Mouse (Mus musculus) hindbrain, embryonic 10.5 days (tissue): ENCODE measurements around the gene Ankrd55. TPM values are rescaled to one million over a fixed set of nuclear protein-coding genes. Genes with fewer than 3 reads are reported as not detected.

Experiments used
- DNase-seq: peaks from one replicate; pipeline ENCODE4 v3.0.0-alpha.2; 2017; ENCODE audit warnings: low spot score
- H3K27ac ChIP-seq: fragments of 300-500 bp; sonication (generic); 2 replicates; pipeline ENCODE4 v1.5.1; 2016; ENCODE audit warnings: mild to moderate bottlenecking, moderate library complexity
- H3K27me3 ChIP-seq: fragments of 300-500 bp; sonication (generic); 2 replicates; pipeline ENCODE4 v1.6.1; 2016; ENCODE audit warnings: mild to moderate bottlenecking; ENCODE audit not compliant: poor library complexity, insufficient read depth, severe bottlenecking
- H3K36me3 ChIP-seq: fragments of 300-500 bp; sonication (generic); 2 replicates; pipeline ENCODE4 v1.6.1; 2016; ENCODE audit warnings: mild to moderate bottlenecking, moderate library complexity
- H3K4me1 ChIP-seq: fragments of 300-500 bp; sonication (generic); replicated peaks from 2 replicates; pipeline ENCODE4 v1.6.1; 2016; ENCODE audit warnings: mild to moderate bottlenecking
- H3K4me3 ChIP-seq: fragments of 300-500 bp; sonication (generic); 2 replicates; pipeline ENCODE4 v1.5.1; 2016; ENCODE audit warnings: mild to moderate bottlenecking, moderate library complexity
- H3K9me3 ChIP-seq: fragments of 300-500 bp; sonication (generic); 2 replicates; pipeline ENCODE4 v1.6.1; 2016; ENCODE audit warnings: mild to moderate bottlenecking, moderate library complexity
- WGBS: fragments of 180-500 bp; shearing (Covaris S2); methylation state at CpG from one replicate; pipeline ENCODE4 v1.1.7; 2016; 5-methylcytosine and 5-hydroxymethylcytosine counted together
- polyA plus RNA-seq: library from polyadenylated mRNA; unstranded; fragments of >200 nt; fragmentation: Nextera tagmentation; extraction: Ambion mirVana; gene quantifications from 2 replicates; pipeline ENCODE4 v1.2.1, GENCODE M21; 2016

Gene Ankrd55
- polyA plus RNA-seq, result 0.68 and 1.9 TPM in 2 replicates

- WGBS, result 39% methylated on average over 22 of the region's 22 CpGs
- peak; percentile 72 for DNase-seq
- H3K4me3 ChIP-seq, result peak within 1 kb of the TSS; percentile 28
Observed at GRCm38 (mm10) chr13:112288225-112289178, at the start of gene Ankrd55. Ankrd55 (plus strand) TSS chr13:112288451.

GRCm38 (mm10) chr13:112239239-112239638 lies 49.0 kb upstream of the Ankrd55 start:
- 93% methylated on average over 2 of the region's 2 CpGs for WGBS
- peaks cover 87% of the 10 kb centered on the region for H3K27me3 ChIP-seq
- H3K36me3 ChIP-seq, result no peaks in the 10 kb centered on the region
- no peak for DNase-seq
- no peak overlapping the region for H3K27ac ChIP-seq
- H3K9me3 ChIP-seq, result peaks cover 13% of the 10 kb centered on the region
- peaks cover 18% of the 10 kb centered on the region for H3K4me1 ChIP-seq
- H3K4me3 ChIP-seq, result no peak overlapping the region

More at GRCm38 (mm10) chr13:112288225-112289178, at the start of gene Ankrd55:
- peak within 1 kb of the TSS; percentile 36 for H3K27ac ChIP-seq
- H3K4me1 ChIP-seq, result peaks cover 14% of the 10 kb centered on the region
- no peaks in the 10 kb centered on the region for H3K36me3 ChIP-seq
- H3K27me3 ChIP-seq, result 0 out of 2 replicates have a peak, but pooled peaks cover 4% of the 10 kb centered on the region
- no peaks in the 10 kb centered on the region; the same call in 1 of the 2 replicates for H3K9me3 ChIP-seq

GRCm38 (mm10) chr13:112241431-112241830 lies 46.8 kb upstream of the Ankrd55 start:
- peak overlapping the region; percentile 9; the same call in 1 of the 2 replicates for H3K4me3 ChIP-seq
- 19% methylated on average over 8 of the region's 8 CpGs for WGBS
- peaks cover 9% of the 10 kb centered on the region for H3K9me3 ChIP-seq
- peak; percentile 43 for DNase-seq
- peaks cover 18% of the 10 kb centered on the region for H3K4me1 ChIP-seq
- H3K27ac ChIP-seq, result peak overlapping the region; percentile 35; the same call in 1 of the 2 replicates
- 0 out of 2 replicates have a peak, but pooled peaks cover 3% of the 10 kb centered on the region for H3K36me3 ChIP-seq
- peaks cover 82% of the 10 kb centered on the region for H3K27me3 ChIP-seq

GRCm38 (mm10) chr13:112245131-112245530 lies 43.1 kb upstream of the Ankrd55 start:
- H3K4me1 ChIP-seq, result peaks cover 14% of the 10 kb centered on the region
- WGBS, result 72% methylated on average over 5 of the region's 5 CpGs

GRCm38 (mm10) chr13:112251433-112251832 lies 36.8 kb upstream of the Ankrd55 start:
- DNase-seq, result no peak
- Histone ChIP-seq H3K27me3 (peaks cover 40% of the 10 kb centered on the region), H3K9me3 (peaks cover 25% of the 10 kb centered on the region), H3K36me3 (no peaks in the 10 kb centered on the region), H3K27ac (no peak overlapping the region), H3K4me3 (no peak overlapping the region), H3K4me1 (peaks cover 21% of the 10 kb centered on the region)
- 77% methylated on average over 2 of the region's 2 CpGs for WGBS

More at GRCm38 (mm10) chr13:112245131-112245530, 43.1 kb upstream of the Ankrd55 start:
- peaks cover 31% of the 10 kb centered on the region for H3K9me3 ChIP-seq
- H3K27ac ChIP-seq, result no peak overlapping the region
- 0 out of 2 replicates have a peak, but pooled peaks cover 3% of the 10 kb centered on the region for H3K36me3 ChIP-seq
- H3K27me3 ChIP-seq, result peaks cover 53% of the 10 kb centered on the region
- no peak for DNase-seq
- no peak overlapping the region for H3K4me3 ChIP-seq

- Histone ChIP-seq H3K27me3 (peaks cover 36% of the 10 kb centered on the region), H3K27ac (no peak overlapping the region), H3K4me1 (peaks cover 21% of the 10 kb centered on the region), H3K9me3 (peaks cover 19% of the 10 kb centered on the region), H3K36me3 (no peaks in the 10 kb centered on the region), H3K4me3 (no peak overlapping the region)
- DNase-seq, result no peak
- 87% methylated on average over 3 of the region's 3 CpGs for WGBS
Observed at GRCm38 (mm10) chr13:112252012-112252411, 36.2 kb upstream of the Ankrd55 start.

- H3K36me3 ChIP-seq, result no peaks in the 10 kb centered on the region
- H3K9me3 ChIP-seq, result peaks cover 16% of the 10 kb centered on the region
- H3K27ac ChIP-seq, result 0 out of 2 replicates have a peak overlapping the region, but pooled peaks have one; percentile 6
- peak; percentile 42 for DNase-seq
- H3K4me1 ChIP-seq, result peaks cover 21% of the 10 kb centered on the region
- WGBS, result 33% methylated on average over 13 of the region's 13 CpGs
- H3K27me3 ChIP-seq, result peaks cover 33% of the 10 kb centered on the region
- H3K4me3 ChIP-seq, result no peak overlapping the region
Observed at GRCm38 (mm10) chr13:112252991-112253620, 35.1 kb upstream of the Ankrd55 start.

- H3K36me3 ChIP-seq, result no peaks in the 10 kb centered on the region
- H3K4me3 ChIP-seq, result no peak overlapping the region
- no peak for DNase-seq
- H3K4me1 ChIP-seq, result peaks cover 21% of the 10 kb centered on the region
- WGBS, result 88% methylated on average over 8 of the region's 8 CpGs
- H3K27me3 ChIP-seq, result peaks cover 33% of the 10 kb centered on the region
- H3K27ac ChIP-seq, result peak overlapping the region; percentile 45; the same call in 1 of the 2 replicates
- H3K9me3 ChIP-seq, result peaks cover 8% of the 10 kb centered on the region
Observed at GRCm38 (mm10) chr13:112254116-112254515, 34.1 kb upstream of the Ankrd55 start.

- Histone ChIP-seq H3K27ac (no peak overlapping the region), H3K27me3 (peaks cover 31% of the 10 kb centered on the region), H3K4me3 (no peak overlapping the region), H3K36me3 (no peaks in the 10 kb centered on the region), H3K9me3 (no peaks in the 10 kb centered on the region), H3K4me1 (peaks cover 21% of the 10 kb centered on the region)
- 64% methylated on average over 5 of the region's 5 CpGs for WGBS
- DNase-seq, result no peak
Observed at GRCm38 (mm10) chr13:112255862-112256261, 32.4 kb upstream of the Ankrd55 start.

GRCm38 (mm10) chr13:112258478-112258877 lies 29.8 kb upstream of the Ankrd55 start:
- H3K4me1 ChIP-seq, result peaks cover 10% of the 10 kb centered on the region
- no peak overlapping the region for H3K4me3 ChIP-seq
- WGBS, result 86% methylated on average over 10 of the region's 10 CpGs
- H3K9me3 ChIP-seq, result no peaks in the 10 kb centered on the region
- H3K27ac ChIP-seq, result no peak overlapping the region
- peaks cover 16% of the 10 kb centered on the region for H3K27me3 ChIP-seq
- H3K36me3 ChIP-seq, result no peaks in the 10 kb centered on the region
- no peak for DNase-seq

- DNase-seq, result peak; percentile 57
- Histone ChIP-seq H3K9me3 (no peaks in the 10 kb centered on the region), H3K4me3 (no peak overlapping the region), H3K4me1 (peaks cover 3% of the 10 kb centered on the region; the same call in 1 of the 2 replicates), H3K27ac (no peak overlapping the region), H3K27me3 (peaks cover 7% of the 10 kb centered on the region; the same call in 1 of the 2 replicates), H3K36me3 (no peaks in the 10 kb centered on the region)
- 58% methylated on average over 2 of the region's 2 CpGs for WGBS
Observed at GRCm38 (mm10) chr13:112259398-112259797, 28.9 kb upstream of the Ankrd55 start.

- no peak for DNase-seq
- no peaks in the 10 kb centered on the region for H3K4me1 ChIP-seq
- no peaks in the 10 kb centered on the region for H3K36me3 ChIP-seq
- no peaks in the 10 kb centered on the region for H3K9me3 ChIP-seq
- H3K27me3 ChIP-seq, result no peaks in the 10 kb centered on the region
- no peak overlapping the region for H3K27ac ChIP-seq
- H3K4me3 ChIP-seq, result no peak overlapping the region
- WGBS, result 28% methylated on average over 4 of the region's 4 CpGs
Observed at GRCm38 (mm10) chr13:112264666-112265065, 23.6 kb upstream of the Ankrd55 start.
